Mouse (Mus musculus) ES-Bruce4 (cell line): ENCODE data around the gene Vsig2.

ENCODE experiments used
- CTCF ChIP-seq: IDR thresholded peaks from one replicate; pipeline ENCODE4 v1.8.1; 2011; ENCODE audit warnings: low read depth, low read length
- POLR2A ChIP-seq: IDR thresholded peaks from one replicate; pipeline ENCODE4 v1.8.1; 2011; ENCODE audit warnings: low read length; ENCODE audit not compliant: insufficient read depth

DNA sequence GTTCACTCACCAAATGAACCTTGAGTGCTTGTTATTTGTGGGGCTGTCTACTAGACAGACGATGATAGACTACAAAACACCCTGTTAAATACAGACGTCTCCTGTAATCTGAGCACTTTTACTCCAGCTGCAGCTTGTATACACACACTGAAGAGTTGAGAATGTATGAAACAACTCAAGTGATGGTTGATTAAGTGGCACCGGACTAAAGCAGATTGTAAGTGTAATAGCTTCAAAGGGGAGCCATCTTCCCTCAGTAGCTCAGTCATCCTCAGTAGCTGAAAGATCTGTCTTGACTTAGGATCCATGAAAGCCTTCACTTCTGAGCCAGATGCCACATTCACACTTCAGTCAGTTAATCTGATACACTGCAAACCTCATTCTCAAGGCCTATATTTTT, 43.3 kb upstream of the Vsig2 start:
- TF ChIP-seq CTCF (no peak), POLR2A (no peak)
